Mouse (Mus musculus) liver (tissue): ENCODE results near the gene Dnajc11.

Source experiments
- DNase-seq: peaks from one replicate; pipeline ENCODE4 v3.0.0-alpha.2; 2020; ENCODE audit warnings: mixed read lengths

The Dnajc11 gene

DNA sequence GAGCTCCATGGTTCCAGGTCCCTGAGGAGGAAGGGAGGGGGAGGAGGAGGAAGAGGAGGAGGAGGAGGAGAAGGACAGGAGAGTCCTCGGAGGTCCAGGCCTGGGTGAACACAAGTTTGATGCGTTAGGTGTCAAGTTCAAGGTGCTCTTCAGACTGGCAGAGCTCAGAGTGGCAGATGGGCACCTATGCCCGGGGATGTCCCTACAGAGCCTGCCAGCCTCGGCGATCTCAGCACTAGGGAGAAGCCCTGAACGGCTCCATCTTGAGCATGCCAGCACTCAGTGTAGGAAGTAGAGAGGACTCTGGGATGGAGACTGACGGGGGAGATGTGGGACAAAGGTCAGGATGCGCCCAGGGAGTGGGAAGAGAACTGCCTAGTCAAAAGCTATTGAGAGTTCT is 53.2 kb downstream of the Dnajc11 start:
- DNase-seq: no peak

DNA sequence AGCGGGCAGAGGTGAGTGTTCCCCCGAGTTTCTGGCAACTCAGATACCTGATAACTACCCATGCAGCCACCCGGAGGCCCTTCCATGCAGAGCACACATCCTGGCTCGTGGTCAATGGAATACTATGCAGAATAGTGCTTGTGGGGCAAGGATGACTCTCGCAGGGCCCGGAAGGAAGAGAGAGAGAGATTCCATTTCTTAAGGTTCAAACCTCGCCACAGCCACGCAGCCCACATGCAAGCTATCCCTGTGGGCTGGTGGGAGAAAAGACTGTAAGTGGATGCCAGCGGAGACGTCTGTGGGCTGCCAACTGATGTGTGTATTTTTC is 54.5 kb downstream of the Dnajc11 start:
- DNase-seq: no peak

DNA sequence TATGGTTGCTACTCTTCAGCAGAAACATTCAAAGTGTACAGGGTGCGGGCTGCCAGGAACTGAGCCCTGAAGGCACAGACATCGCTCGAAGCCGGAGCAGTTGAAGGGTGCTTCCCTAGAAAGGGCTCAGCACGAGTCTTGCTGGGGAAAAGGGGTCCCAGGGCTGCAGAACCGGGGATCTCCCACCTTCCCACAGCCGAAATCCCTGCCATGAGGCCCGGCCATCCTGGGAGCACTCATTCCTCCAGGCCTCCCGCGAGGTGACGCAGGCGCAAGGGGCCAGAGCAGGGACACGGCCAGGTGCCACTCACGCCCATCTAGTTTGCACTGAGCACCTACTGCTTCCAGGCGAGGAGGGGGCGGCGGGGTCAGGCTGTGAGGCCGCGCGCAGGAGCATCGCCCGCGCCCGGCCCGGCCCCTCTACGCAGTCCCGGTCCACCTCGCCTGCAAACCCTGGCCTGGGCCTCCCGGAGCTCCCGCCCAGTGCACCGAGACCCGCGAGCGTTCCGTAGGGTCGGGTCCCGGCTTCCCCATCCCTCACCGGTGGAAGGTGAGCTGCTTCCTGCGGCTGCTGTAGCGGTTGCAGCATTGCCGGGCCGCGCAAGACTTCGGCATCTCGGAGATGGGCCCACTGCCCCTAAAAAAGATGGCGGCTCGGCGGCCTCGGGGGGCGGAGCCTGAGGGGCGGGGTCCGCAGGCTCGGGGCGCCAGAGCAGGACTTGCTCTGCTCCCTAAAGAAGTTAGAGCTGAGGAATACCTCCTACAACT is 55.0 kb downstream of the Dnajc11 start, which contains the start of gene Thap3:
Gene Thap3, minus strand, starts transcription at position 656 of the 768 bp plus-strand sequence.
- DNase-seq: peak; percentile 84

DNA sequence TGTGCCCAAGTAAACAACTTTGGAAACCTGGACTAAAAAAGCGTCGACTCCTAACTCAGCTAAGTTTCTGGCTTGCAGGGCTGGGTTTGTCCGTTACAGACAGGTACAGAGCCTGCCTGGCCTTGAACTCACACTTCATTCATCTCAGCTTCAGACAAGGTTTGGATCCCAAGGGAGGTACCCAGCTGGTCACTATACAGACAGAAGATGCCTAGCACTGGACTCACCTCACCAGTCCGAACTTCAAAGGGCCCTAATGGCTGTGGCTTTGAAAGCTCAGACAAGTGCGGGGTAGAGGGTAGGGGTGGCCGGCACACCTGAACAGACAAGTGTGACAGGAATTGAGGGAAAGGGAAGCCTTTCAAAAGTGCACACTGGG is 55.6 kb downstream of the Dnajc11 start:
- DNase-seq: no peak

DNA sequence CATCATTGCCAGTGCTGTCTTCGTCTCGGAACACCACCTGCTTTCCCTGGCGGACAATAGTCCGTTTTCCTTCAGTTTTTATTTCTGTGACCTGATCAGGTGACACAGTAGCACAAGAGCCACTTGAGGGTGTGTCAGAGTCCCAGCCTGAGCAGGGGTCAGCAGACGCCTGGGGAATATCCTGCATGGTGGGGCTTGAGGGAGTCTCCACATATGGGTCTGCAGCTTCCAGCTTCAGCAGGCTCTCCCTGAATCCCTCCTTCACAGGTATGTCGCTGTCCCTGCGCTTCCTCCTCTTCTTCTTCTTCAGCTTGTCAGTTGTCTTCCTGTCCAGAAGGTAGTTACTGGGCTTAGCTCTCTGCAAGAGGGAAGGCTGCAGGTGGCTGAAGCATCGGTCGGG is 58.6 kb downstream of the Dnajc11 start:
- DNase-seq: no peak

DNA sequence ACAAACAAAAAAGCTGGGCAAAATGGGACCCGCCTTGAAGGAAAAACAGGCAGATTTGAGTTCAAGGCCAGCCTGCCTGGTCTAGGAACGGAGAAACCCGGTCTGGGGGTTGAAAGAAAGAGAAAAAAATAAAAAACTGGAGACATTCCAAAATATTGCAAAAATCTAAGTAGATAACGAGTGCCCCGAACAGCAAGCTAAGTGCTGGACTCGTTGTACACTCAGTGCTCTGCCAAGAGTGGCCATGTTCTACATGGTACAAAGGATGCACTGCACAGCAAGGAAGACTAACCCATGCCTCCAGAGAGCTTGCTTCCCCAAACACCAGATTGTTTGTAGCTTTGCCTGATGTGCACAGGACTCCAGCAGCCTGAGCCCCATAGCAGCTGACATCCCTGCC is 59.5 kb downstream of the Dnajc11 start:
- no peak for DNase-seq

DNA sequence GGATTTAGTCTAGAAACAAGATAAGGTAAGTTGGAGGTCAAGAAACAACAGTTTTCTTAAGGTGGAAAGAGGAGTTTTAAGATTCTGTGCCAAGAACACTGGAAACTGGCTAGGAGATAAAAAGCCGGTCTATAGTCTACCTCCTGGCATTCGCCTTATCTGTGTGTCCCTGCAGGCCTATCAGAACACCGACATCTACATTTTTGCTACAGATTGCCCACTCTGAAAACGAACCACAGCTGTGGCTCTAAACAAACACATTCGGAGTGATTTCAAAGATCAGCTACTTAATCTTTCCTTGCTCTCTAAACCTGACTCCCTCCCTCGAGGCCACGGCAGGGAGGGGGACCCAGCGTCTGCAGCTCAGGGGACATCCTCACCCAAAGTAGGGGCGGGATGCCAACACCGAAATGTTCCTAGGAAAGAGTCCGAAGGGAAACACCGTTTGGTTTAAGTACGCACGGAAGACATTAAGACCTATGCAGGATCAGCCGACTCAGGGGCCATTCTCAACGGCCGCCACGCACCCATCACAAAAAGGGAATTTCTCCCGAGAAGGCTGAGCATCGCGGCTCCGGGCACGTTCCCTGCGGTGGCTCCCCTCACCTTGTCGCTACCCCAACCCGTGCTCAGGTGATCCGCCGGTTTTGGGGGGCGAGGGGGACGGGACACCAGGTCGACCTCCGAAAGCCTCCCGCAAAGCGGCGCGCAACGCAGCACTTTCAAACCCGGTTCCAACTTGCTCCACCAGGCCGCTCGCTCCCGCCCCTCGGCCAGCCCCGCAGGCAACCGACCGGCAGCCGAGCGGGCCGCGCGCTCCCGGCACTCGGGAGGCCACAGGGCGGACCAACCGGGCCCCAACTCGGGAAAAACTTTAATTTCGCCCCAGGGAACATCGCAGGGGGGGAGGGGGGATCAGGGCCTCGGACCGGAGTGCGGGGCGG is 61.0 kb downstream of the Dnajc11 start:
- peak; percentile 44 for DNase-seq

DNA sequence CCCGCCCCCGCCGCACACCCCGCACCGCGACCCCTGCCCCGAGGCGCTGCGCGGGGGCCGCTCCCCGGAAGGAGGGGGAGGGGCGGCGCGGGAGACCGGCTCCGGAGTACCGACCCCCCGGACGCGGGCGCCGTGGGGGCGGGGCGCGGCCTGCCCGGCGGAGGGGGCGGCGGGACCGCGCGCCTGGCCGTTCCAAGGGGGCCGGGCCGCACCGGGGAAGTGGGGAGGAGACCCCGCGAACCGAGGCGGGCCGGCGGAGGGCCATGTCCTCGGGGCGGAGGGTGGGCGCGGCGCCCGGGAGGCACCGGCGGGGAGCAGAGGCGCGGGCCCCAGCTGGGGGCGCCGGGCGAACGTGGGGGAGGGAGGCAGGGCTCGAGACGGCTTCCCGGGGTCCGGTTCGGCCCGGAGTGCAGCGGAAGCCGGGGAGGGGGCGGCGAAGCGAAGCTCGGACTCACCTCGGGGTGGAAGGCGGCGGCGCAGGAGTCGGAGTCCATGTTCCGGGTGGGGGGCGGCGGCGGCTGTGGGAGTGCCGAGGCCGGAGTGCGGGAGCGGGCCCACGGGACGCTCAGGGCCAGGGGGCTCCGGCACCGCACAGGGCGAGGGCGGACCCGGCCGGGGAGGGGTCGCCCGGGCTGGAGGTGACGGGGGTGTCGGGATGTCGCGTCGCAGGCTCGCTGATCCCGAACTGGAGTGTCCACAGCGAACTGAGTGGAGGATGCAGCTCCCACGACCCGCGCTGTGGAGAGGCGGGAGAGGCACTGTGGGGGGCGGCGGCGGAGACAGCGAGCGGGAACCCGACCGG is 62.1 kb downstream of the Dnajc11 start:
- DNase-seq: no peak

DNA sequence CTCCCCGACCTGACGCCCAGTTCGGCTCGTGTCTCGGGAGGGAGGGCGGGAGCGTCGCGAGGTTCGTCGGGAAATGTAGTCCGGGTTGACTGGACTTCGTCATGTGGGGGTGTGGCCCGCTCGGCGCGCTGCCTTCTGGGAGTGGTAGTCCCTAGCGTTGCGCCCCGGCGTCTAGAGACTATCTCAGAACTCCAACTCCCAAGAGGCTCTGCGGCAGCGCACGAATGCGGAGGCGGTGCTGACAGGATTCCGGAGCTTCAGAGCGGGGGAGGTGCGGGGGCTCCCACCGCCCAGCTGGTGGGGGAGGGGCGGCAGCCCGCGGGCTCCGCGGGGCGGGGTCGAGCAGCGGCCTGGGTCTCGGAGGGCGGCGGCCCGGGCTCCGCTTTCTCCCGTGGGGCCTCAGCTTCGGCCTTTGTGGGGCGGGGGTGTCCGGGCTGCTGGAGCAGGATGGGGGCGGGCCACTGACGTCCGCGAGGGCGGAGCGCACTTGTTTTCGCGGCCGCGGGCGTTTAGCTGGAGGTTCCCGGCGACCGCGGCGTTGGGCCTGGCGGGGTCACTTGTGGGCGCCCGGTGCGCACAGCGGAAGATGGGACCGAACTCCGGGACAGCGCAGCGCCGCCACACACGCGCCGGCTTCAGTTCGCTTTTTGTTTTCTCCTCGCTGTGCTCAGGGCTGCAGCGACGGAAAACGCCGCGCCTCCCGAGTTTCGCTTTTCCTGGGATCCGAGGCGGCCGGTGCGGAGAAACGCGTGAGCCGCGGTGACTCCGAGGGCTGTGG is 62.9 kb downstream of the Dnajc11 start, which contains the start of gene Phf13:
Gene Phf13, minus strand, starts transcription at position 86 of the 778 bp plus-strand sequence.
- DNase-seq: peak; percentile 99

DNA sequence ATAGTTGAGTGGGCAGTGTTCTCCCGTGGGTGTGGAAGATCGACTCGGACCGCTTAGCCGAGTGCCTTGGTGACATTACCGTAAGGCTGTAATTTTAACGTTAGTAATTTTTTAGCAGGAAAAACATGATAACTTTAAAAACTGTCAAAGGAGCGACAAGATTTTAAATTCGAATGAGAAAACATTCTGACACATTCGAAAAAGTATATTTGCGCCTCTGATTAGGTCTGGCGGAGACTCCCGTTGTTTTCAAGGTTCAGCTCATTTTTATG is 63.4 kb downstream of the Dnajc11 start:
- no peak for DNase-seq

DNA sequence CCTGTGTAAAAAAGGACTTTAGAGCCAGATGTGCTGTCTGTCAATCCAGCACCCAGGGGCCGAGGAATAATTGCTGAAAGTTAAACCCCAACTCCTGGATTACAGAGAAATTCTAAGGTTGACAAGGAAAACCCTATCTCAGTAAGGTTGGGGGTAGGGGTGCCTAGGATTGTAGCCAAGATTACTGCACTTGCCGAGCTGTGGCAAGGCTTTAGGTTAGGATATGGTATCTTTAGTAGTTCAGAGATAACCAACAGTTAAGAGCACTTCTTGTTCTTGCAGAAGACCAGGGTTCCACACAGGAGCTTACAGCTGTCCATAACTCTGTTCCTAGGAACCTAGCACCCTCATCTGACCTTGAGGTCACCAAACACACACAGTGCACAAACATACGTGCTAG is 64.2 kb downstream of the Dnajc11 start:
- DNase-seq: no peak

DNA sequence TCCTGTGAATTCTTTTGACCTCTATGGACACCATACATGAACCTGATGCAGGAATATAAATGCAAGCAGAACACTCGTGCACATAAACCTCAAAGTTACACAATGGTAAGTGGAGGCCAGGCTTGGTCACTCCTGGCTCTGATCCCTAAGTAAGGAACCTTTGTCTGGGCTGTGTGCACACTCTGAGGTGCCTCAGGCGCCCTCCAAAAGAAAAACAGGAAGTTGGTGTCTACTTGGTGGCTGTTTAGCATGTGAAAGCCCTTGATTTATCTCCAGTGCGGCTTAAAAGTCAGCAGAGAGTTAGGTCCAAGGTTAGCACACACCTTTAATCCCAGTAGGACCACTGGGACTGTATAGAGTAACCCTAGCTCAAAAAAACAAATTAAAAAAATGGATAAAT is 66.0 kb downstream of the Dnajc11 start:
- DNase-seq: no peak

DNA sequence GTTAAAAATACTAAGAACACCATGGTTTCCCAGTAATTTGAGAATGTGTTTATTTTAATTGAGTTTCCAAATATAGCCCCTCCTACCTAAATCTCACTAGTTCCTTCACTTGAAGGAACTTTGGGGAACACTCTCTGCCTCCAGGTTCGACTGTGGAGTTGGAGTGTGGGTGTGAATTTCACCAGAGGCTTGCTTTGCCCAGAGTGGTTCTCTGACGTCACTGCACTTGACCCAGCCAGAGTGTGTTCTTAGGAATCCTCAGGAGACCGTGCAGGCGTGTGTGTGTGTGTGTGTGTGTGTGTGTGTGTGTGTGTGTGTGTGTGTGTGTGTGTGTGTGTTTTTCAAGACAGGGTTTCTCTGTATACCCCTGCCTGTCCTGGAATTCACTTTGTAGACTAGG is 67.4 kb downstream of the Dnajc11 start:
- no peak for DNase-seq

DNA sequence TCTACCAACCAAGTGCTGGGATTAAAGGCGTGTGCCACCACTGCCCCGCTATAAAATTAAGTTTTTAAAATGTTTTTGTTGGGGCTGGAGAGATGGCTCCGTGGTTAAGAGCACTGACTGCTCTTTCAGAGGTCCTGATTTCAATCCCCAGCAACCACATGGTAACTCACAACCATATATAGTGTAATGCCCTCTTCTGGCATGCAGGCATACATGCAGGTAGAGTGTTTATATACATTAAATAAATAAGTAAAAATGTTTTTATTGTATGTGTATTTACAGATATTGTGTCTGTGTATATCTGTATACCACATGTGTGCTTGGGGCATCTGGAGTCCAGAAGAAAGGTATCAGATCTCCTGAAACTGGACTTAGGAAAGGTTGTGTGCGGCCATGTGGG is 67.8 kb downstream of the Dnajc11 start:
- DNase-seq: no peak

DNA sequence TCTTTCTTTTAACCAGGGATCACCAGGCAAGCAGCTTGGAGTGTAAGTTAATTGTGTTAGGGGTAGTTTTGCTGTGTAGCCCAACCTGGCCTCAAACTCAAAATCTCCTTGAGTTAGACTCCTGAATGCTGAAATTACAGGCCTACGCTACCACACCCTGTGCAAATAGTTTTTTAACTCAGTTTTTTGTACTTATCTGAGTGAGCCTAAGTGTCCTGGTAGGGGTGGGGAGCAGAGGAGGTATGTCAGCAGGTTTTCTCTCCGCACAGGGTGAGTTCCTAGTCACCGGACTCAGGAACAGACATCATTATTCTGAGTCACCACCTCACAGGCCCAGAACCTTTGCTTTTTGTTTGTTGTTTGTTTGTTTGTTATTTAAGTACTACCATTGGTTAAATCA is 68.6 kb downstream of the Dnajc11 start:
- no peak for DNase-seq

DNA sequence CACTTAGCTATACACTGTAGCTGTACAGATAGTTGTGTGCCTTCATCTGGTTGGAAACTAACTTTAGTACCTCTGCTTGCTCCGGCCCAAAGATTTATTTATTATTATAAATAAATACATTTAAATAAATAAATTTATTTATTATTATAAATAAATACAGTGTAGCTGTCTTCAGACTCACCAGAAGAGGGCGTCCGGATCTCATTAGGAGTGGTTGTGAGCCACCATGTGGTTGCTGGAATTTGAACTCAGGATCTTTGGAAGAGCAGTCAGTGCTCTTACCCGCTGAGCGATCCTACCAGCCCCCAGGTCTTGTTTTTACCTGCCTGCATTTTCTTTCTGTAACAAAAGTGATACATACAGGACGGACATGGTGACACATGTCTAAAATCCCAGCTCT is 72.6 kb downstream of the Dnajc11 start:
- DNase-seq: no peak

DNA sequence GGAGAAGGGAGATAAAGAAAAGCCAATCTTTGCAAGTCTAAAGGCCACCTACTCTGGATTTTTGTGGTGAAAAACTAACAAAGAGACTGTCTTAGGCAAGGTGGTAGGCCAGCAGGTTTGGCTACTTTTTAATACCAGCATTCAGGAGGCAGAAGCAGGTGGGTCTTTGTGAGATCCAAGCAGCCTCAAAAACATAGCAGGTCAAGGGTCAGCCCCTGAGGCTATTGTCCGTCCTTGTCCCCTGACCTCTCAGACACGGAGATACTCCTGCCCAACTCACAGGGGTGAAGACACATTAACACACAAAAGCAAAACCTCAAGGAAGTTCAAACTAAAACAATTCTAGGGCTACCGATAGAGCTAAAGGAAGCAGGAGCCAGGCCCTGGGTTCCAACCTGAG is 73.3 kb downstream of the Dnajc11 start:
- DNase-seq: no peak

DNA sequence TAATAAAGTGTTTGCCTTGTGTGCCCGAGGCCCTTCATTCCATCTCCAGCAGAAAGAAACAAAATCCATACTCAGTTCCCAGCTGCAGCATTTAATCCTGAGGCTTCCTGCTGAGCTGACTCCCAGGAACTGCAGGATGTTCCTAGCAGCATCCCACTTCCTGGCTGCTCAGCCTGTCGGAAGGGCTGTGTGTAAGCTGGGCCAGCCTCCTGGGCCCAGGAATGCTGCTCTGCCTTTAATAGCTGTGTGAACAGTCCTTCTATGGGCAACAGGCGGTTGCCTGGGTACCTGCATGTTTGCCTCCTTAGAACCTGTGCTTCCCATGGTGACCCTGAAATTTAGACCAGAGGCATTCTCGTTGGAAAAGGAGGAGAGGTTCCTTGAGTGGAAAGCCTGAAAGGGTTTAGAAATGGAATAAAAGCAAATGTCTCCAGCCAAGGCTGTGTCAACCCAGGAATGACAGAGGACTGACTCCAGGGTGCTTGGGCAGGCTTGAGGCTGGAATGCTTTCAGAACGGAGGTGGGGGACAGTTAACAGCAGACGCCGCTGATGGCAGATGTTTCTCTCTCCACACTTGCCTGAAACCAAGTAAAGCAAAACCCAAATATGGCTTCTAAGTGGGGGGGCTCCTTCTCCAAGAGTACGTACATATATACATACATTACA is 74.1 kb downstream of the Dnajc11 start:
- DNase-seq: no peak

DNA sequence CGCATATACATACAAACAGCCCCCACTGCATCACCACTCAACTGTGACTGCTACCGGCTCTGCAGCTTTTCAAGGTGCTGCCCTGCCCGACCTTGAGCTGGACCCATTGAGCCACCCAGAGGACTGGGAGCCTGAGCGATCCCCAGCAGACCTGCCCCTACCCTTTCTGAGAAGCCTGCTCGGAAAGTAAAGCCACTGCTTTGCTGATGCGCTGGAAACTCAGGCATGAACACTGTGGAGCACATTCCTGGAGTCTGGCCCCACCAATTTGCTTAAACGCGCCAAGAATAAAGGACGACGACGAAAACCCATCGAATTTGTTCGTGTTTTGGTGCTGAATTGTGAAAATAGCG is 74.6 kb downstream of the Dnajc11 start:
- DNase-seq: no peak

DNA sequence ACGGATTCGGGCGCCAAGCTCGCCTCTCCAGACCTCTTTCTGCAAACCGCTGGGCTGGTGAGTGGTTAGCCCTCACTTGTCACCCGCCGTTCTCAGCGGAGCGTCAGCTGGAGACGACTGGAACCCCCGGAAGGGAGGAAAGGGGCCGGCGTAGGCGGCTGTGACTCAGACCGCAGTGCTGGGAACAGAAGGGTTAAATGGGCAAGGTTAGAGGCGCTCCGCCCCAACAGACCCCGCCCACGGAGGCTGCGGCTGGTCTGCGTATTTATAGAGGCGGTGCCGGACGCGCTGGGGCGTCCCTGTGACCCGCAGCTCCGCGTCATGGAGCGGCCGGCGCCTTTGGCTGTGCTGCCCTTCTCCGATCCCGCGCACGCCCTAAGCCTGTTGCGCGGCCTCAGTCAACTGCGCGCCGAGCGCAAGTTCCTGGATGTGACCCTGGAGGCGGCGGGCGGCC is 75.2 kb downstream of the Dnajc11 start, which contains the start of gene Klhl21:
Gene Klhl21, plus strand, starts transcription at position 182 of the 454 bp plus-strand sequence.
- DNase-seq: peak; percentile 95

DNA sequence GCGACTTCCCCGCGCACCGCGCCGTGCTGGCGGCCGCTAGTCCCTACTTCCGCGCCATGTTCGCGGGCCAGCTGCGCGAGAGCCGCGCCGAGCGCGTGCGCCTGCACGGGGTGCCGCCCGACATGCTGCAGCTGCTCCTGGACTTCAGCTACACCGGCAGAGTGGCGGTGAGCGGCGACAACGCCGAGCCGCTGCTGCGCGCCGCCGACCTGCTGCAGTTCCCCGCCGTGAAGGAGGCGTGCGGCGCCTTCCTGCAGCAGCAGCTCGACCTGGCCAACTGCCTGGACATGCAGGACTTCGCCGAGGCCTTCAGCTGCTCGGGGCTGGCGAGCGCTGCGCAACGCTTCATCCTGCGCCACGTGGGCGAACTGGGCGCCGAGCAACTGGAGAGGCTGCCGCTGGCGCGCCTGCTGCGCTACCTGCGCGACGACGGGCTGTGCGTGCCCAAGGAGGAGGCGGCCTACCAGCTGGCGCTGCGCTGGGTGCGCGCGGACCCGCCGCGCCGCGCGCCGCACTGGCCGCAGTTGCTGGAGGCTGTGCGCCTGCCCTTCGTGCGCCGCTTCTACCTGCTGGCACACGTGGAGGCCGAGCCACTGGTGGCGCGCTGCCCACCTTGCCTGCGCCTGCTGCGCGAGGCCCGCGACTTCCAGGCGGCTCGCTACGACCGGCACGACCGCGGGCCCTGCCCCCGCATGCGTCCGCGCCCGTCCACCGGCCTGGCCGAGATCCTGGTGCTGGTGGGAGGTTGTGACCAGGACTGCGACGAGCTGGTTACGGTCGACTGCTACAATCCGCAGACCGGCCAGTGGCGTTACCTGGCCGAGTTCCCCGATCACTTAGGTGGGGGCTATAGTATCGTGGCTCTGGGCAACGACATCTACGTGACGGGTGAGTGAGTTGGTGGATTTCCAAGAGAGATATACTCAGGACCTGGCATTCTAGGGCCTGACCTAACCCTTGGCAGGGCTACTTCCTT is 75.9 kb downstream of the Dnajc11 start:
- peak; percentile 60 for DNase-seq
